Mouse (Mus musculus) kidney, embryonic 16.5 days (tissue): ENCODE data around the gene Sptbn1. TPM values are rescaled to one million over a fixed set of nuclear protein-coding genes. Genes with fewer than 3 reads are reported as not detected.

Source experiments
- ATAC-seq: fragments of 200-750 bp; cut with Nextera tagmentation; 2 replicates; pipeline ENCODE4 v1.8.0; 2017; ENCODE audit warnings: moderate TSS enrichment; ENCODE audit not compliant: low FRiP score, low TSS enrichment
- H3K27ac ChIP-seq: fragments of 300-500 bp; sonication (generic); 2 replicates; pipeline ENCODE4 v1.5.1; 2014; ENCODE audit warnings: low read length
- H3K27me3 ChIP-seq: fragments of 300-500 bp; sonication (generic); 2 replicates; pipeline ENCODE4 v1.6.1; 2014; ENCODE audit warnings: low read length, control low read depth, mixed read lengths; ENCODE audit not compliant: insufficient read depth
- H3K36me3 ChIP-seq: fragments of 300-500 bp; sonication (generic); 2 replicates; pipeline ENCODE4 v1.6.1; 2014; ENCODE audit warnings: low read length, control low read depth, mixed read lengths; ENCODE audit not compliant: insufficient read depth
- H3K4me1 ChIP-seq: fragments of 300-500 bp; sonication (generic); 2 replicates; pipeline ENCODE4 v1.6.1; 2014; ENCODE audit warnings: low read length, control low read depth, mixed read lengths; ENCODE audit not compliant: insufficient read depth
- H3K4me2 ChIP-seq: fragments of 300-500 bp; sonication (generic); replicated peaks from 2 replicates; pipeline ENCODE4 v1.6.1; 2014; ENCODE audit warnings: low read depth, low read length
- H3K4me3 ChIP-seq: fragments of 300-500 bp; sonication (generic); 2 replicates; pipeline ENCODE4 v1.5.1; 2014; ENCODE audit warnings: mild to moderate bottlenecking, low read length
- H3K9ac ChIP-seq: fragments of 300-500 bp; sonication (generic); replicated peaks from 2 replicates; pipeline ENCODE4 v1.6.1; 2014; ENCODE audit warnings: low read length
- H3K9me3 ChIP-seq: fragments of 300-500 bp; sonication (generic); 2 replicates; pipeline ENCODE4 v1.6.1; 2016; ENCODE audit warnings: low read length, control low read depth
- WGBS: fragments of 180-500 bp; shearing (Covaris S2); extraction: QIAGEN DNeasy Blood & Tissue Kit; methylation state at CpG from one replicate; pipeline ENCODE4 v1.1.7; 2014; 5-methylcytosine and 5-hydroxymethylcytosine counted together
- polyA plus RNA-seq: library from polyadenylated mRNA; unstranded; fragments of >200 nt; fragmentation: Nextera tagmentation; extraction: Ambion mirVana; gene quantifications from 2 replicates; pipeline ENCODE4 v1.2.1, GENCODE M21; 2015

The Sptbn1 gene
- polyA plus RNA-seq, 1 experiment from 2014 or later: 119 TPM

- H3K4me3 ChIP-seq: no peak overlapping the region
- WGBS: 31% methylated on average over 3 of the region's 3 CpGs
- no peak for ATAC-seq
- no peak overlapping the region for H3K9ac ChIP-seq
- no peaks in the 10 kb centered on the region for H3K9me3 ChIP-seq
- H3K4me1 ChIP-seq: 0 out of 2 replicates have a peak, but pooled peaks cover 4% of the 10 kb centered on the region
- H3K27me3 ChIP-seq: no peaks in the 10 kb centered on the region
- H3K4me2 ChIP-seq: no peak overlapping the region
- no peak overlapping the region for H3K27ac ChIP-seq
- H3K36me3 ChIP-seq: no peaks in the 10 kb centered on the region
Observed at GRCm38 (mm10) chr11:30275436-30276031, 7.6 kb upstream of the Sptbn1 start.

GRCm38 (mm10) chr11:30269524-30269923 is 1.5 kb upstream of the Sptbn1 start:
- Histone ChIP-seq H3K4me2 (no peak overlapping the region), H3K27ac (no peak overlapping the region), H3K9me3 (no peaks in the 10 kb centered on the region)

GRCm38 (mm10) chr11:30268648-30269375 is 837 bp upstream of the Sptbn1 start:
- H3K36me3 ChIP-seq: no peaks in the 10 kb centered on the region
- ATAC-seq: peak; percentile 20; the same call in 1 of the 2 replicates
- H3K4me3 ChIP-seq: peak overlapping the region; percentile 84
- H3K27ac ChIP-seq: peak overlapping the region; percentile 90
- H3K4me2 ChIP-seq: peak overlapping the region; percentile 65
- no peaks in the 10 kb centered on the region for H3K27me3 ChIP-seq
- H3K9me3 ChIP-seq: no peaks in the 10 kb centered on the region
- peak overlapping the region; percentile 77 for H3K9ac ChIP-seq
- whole genome bisulfite sequencing: 3% methylated on average over 15 of the region's 15 CpGs
- H3K4me1 ChIP-seq: peaks cover 21% of the 10 kb centered on the region

More at GRCm38 (mm10) chr11:30269524-30269923, 1.5 kb upstream of the Sptbn1 start:
- 55% methylated on average over 1 of the region's 1 CpGs for WGBS
- Histone ChIP-seq H3K36me3 (no peaks in the 10 kb centered on the region), H3K4me3 (no peak overlapping the region), H3K9ac (no peak overlapping the region), H3K27me3 (no peaks in the 10 kb centered on the region), H3K4me1 (peaks cover 21% of the 10 kb centered on the region)
- ATAC-seq: no peak

GRCm38 (mm10) chr11:30267036-30267891 is 711 bp downstream of the Sptbn1 start:
- Histone ChIP-seq H3K27ac (peak overlapping the region; percentile 95), H3K9ac (peak overlapping the region; percentile 92), H3K9me3 (no peaks in the 10 kb centered on the region), H3K36me3 (no peaks in the 10 kb centered on the region), H3K4me2 (peak overlapping the region; percentile 65), H3K4me1 (peaks cover 21% of the 10 kb centered on the region), H3K4me3 (peak overlapping the region; percentile 84), H3K27me3 (no peaks in the 10 kb centered on the region)
- peak; percentile 85 for ATAC-seq
- WGBS: under 1% methylated on average over 60 of the region's 69 CpGs

GRCm38 (mm10) chr11:30266691-30267035 is 1.3 kb downstream of the Sptbn1 start:
- Histone ChIP-seq H3K9ac (peak overlapping the region; percentile 92), H3K4me3 (peak overlapping the region; percentile 84), H3K27ac (peak overlapping the region; percentile 95), H3K36me3 (no peaks in the 10 kb centered on the region), H3K27me3 (no peaks in the 10 kb centered on the region), H3K9me3 (no peaks in the 10 kb centered on the region), H3K4me1 (peaks cover 21% of the 10 kb centered on the region), H3K4me2 (peak overlapping the region; percentile 65)
- no peak for ATAC-seq
- WGBS: 5% methylated on average over 7 of the region's 7 CpGs

- no peak for ATAC-seq
- Histone ChIP-seq H3K9me3 (no peaks in the 10 kb centered on the region), H3K4me3 (peak overlapping the region; percentile 41), H3K4me2 (peak overlapping the region; percentile 65), H3K9ac (0 out of 2 replicates have a peak overlapping the region, but pooled peaks have one; percentile 36), H3K27ac (no peak overlapping the region), H3K27me3 (no peaks in the 10 kb centered on the region), H3K4me1 (peaks cover 21% of the 10 kb centered on the region), H3K36me3 (no peaks in the 10 kb centered on the region)
- 68% methylated on average over 2 of the region's 2 CpGs for WGBS
Observed at GRCm38 (mm10) chr11:30265666-30266065, 2.3 kb downstream of the Sptbn1 start.

- Histone ChIP-seq H3K4me2 (no peak overlapping the region), H3K36me3 (0 out of 2 replicates have a peak, but pooled peaks cover 3% of the 10 kb centered on the region), H3K27ac (peak overlapping the region; percentile 57; the same call in 1 of the 2 replicates), H3K4me3 (no peak overlapping the region), H3K9me3 (peaks cover 4% of the 10 kb centered on the region; the same call in 1 of the 2 replicates), H3K27me3 (no peaks in the 10 kb centered on the region), H3K9ac (no peak overlapping the region), H3K4me1 (peaks cover 15% of the 10 kb centered on the region)
- no peak for ATAC-seq
- 61% methylated on average over 2 of the region's 2 CpGs for WGBS
Observed at GRCm38 (mm10) chr11:30263627-30264026, 4.3 kb downstream of the Sptbn1 start.

- 85% methylated on average over 6 of the region's 6 CpGs for WGBS
Observed at GRCm38 (mm10) chr11:30258739-30259350, 9.1 kb downstream of the Sptbn1 start.

GRCm38 (mm10) chr11:30257812-30258211 is 10.2 kb downstream of the Sptbn1 start:
- Histone ChIP-seq H3K4me2 (no peak overlapping the region), H3K4me1 (peaks cover 9% of the 10 kb centered on the region; the same call in 1 of the 2 replicates), H3K9me3 (peaks cover 4% of the 10 kb centered on the region; the same call in 1 of the 2 replicates), H3K36me3 (0 out of 2 replicates have a peak, but pooled peaks cover 3% of the 10 kb centered on the region), H3K4me3 (no peak overlapping the region), H3K27ac (peak overlapping the region; percentile 7; the same call in 1 of the 2 replicates), H3K27me3 (no peaks in the 10 kb centered on the region), H3K9ac (no peak overlapping the region)
- no peak for ATAC-seq
- 59% methylated on average over 1 of the region's 1 CpGs for WGBS

More at GRCm38 (mm10) chr11:30258739-30259350, 9.1 kb downstream of the Sptbn1 start:
- H3K4me2 ChIP-seq: no peak overlapping the region
- no peak overlapping the region for H3K4me3 ChIP-seq
- peaks cover 9% of the 10 kb centered on the region; the same call in 1 of the 2 replicates for H3K4me1 ChIP-seq
- ATAC-seq: no peak
- peaks cover 4% of the 10 kb centered on the region; the same call in 1 of the 2 replicates for H3K9me3 ChIP-seq
- 0 out of 2 replicates have a peak, but pooled peaks cover 3% of the 10 kb centered on the region for H3K36me3 ChIP-seq
- no peaks in the 10 kb centered on the region for H3K27me3 ChIP-seq
- no peak overlapping the region for H3K27ac ChIP-seq
- no peak overlapping the region for H3K9ac ChIP-seq
